ENCODE assay signal across 8 mouse cellular contexts in genomic region chr19:37239096-37239495, GRCm38 (mm10). TPM values are rescaled to one million over a fixed set of nuclear protein-coding genes. Genes with fewer than 3 reads are reported as not detected.
DNase-seq lines count a peak whose midpoint lies in the region; ATAC-seq lines count a peak whose summit lies in the region.

No protein-coding gene starts in this region.

- no peak for ATAC-seq in heart, embryonic 11.5 days (replicated peaks; ENCODE audit: insufficient number of reproducible peaks, low FRiP score, low TSS enrichment)
- ATAC-seq in limb, embryonic 11.5 days (ENCODE audit: insufficient number of reproducible peaks, low FRiP score, low TSS enrichment, low read depth): no peak

- H3K4me3 ChIP-seq in heart, embryonic 11.5 days (ENCODE audit: low read depth, low read length): no peak overlapping the region
- H3K4me3 ChIP-seq in limb, embryonic 11.5 days (ENCODE audit: low read depth, low read length): no peak overlapping the region

- 19% methylated on average over 4 of the region's 4 CpGs for WGBS in heart, embryonic 11.5 days (ENCODE audit: insufficient replicate concordance)
- 27% methylated on average over 4 of the region's 4 CpGs for WGBS in limb, embryonic 11.5 days

- no peak for DNase-seq in heart, postnatal 25 days (ENCODE audit: low spot score)
- peak; percentile 30 for DNase-seq in thymus, postnatal 14 days
- DNase-seq in thymus, postnatal 25 days: no peak
- peak; percentile 82 for DNase-seq in limb, embryonic 11.5 days (ENCODE audit: low spot score)
- DNase-seq in yolk sac, embryonic 10.5 days (ENCODE audit: low spot score): peak; percentile 51
- DNase-seq in right cerebral cortex, adult 18-20 months: no peak
- DNase-seq in cerebellum, postnatal 4 days (ENCODE audit: low spot score in 2 of 2): no peak

- H3K27ac ChIP-seq in heart, embryonic 11.5 days (ENCODE audit: low read depth, low read length): peak overlapping the region; percentile 31; the same call in 1 of the 2 replicates
- no peak overlapping the region for H3K27ac ChIP-seq in limb, embryonic 11.5 days (replicated peaks; ENCODE audit: low read depth, low read length)

- no peak overlapping the region for H3K4me2 ChIP-seq in heart, embryonic 11.5 days
- no peak overlapping the region for H3K4me2 ChIP-seq in limb, embryonic 11.5 days (ENCODE audit: low read depth, severe bottlenecking)

- intact Hi-C loops in heart, postnatal 25 days (cut with DNase I): no loop called here

- peaks cover 23% of the 10 kb centered on the region for H3K27me3 ChIP-seq in heart, embryonic 11.5 days (ENCODE audit: control insufficient read depth, insufficient read depth, low read length)
- H3K27me3 ChIP-seq in limb, embryonic 11.5 days (ENCODE audit: control insufficient read depth, insufficient read depth, low read length): peaks cover 11% of the 10 kb centered on the region

- H3K9me3 ChIP-seq in heart, embryonic 11.5 days (replicated peaks; ENCODE audit: control insufficient read depth, low read length): no peaks in the 10 kb centered on the region
- no peaks in the 10 kb centered on the region for H3K9me3 ChIP-seq in limb, embryonic 11.5 days (ENCODE audit: control insufficient read depth, low read length)

- no peaks in the 10 kb centered on the region for H3K4me1 ChIP-seq in heart, embryonic 11.5 days (ENCODE audit: control insufficient read depth, insufficient read depth, low read length)
- peaks cover 3% of the 10 kb centered on the region; the same call in 1 of the 2 replicates for H3K4me1 ChIP-seq in limb, embryonic 11.5 days (ENCODE audit: control insufficient read depth, insufficient read depth, low read length)

- H3K9ac ChIP-seq in heart, embryonic 11.5 days (ENCODE audit: low read depth, low read length): no peak overlapping the region
- no peak overlapping the region for H3K9ac ChIP-seq in limb, embryonic 11.5 days (ENCODE audit: low read length)

- no peaks in the 10 kb centered on the region for H3K36me3 ChIP-seq in heart, embryonic 11.5 days (ENCODE audit: control insufficient read depth, insufficient read depth, low read length)
- H3K36me3 ChIP-seq in limb, embryonic 11.5 days (ENCODE audit: control insufficient read depth, insufficient read depth, low read length): no peaks in the 10 kb centered on the region

RNA-seq across cellular contexts. Expression of gene Cpeb3, which starts 30.7 kb away (rescaled TPM):
- polyA plus RNA-seq in heart, embryonic 11.5 days (2014; fragmentation: Nextera tagmentation; extraction: Ambion mirVana): 4.3 and 4.4 TPM in 2 replicates
- total RNA-seq in heart, postnatal 25 days (2021): 10 to 100 TPM; 76.3 to 81.7 TPM
- polyA plus RNA-seq in limb, embryonic 11.5 days (2014; fragmentation: Nextera tagmentation; extraction: Ambion mirVana): 0.68 and 0.82 TPM in 2 replicates

RNA-seq across cellular contexts. Expression of gene March5, which starts 31.8 kb away (rescaled TPM):
- polyA plus RNA-seq in heart, embryonic 11.5 days (2014; fragmentation: Nextera tagmentation; extraction: Ambion mirVana): 89.6 and 96.3 TPM in 2 replicates
- 10 to 100 TPM; 82.1 to 85.6 TPM for total RNA-seq in heart, postnatal 25 days (2021)
- 154 and 163 TPM in 2 replicates for polyA plus RNA-seq in limb, embryonic 11.5 days (2014; fragmentation: Nextera tagmentation; extraction: Ambion mirVana)

Comparison
In these comparisons a context has a peak if more than half of its experiments do, and no peak if none do; other contexts are left out.
1. DNase-seq: peak in thymus, postnatal 14 days (single experiment), limb, embryonic 11.5 days (single experiment) and yolk sac, embryonic 10.5 days (single experiment); none in heart, postnatal 25 days (single experiment), thymus, postnatal 25 days (single experiment), right cerebral cortex, adult 18-20 months (single experiment) and cerebellum, postnatal 4 days (0 of 2).